Mouse (Mus musculus) liver, postnatal 0 days (tissue): ENCODE data around the gene Sertad2.

Experiments
- CTCF ChIP-seq: sonication (generic); IDR thresholded peaks from 2 replicates; pipeline ENCODE4 v1.5.1; 2016; ENCODE audit warnings: antibody characterized with exemption, low read depth
- EP300 ChIP-seq: IDR thresholded peaks from 2 replicates; pipeline ENCODE4 v1.6.1; 2016; ENCODE audit warnings: antibody characterized with exemption, low read depth, mild to moderate bottlenecking

- no peak for TF ChIP-seq CTCF
- TF ChIP-seq EP300: no peak
Measured at GRCm38 (mm10) chr11:20537221-20537620, 5.8 kb upstream of the Sertad2 start.
